Mouse (Mus musculus) heart, adult 2 months (tissue): Measurements from ENCODE around the gene Srf.

Experiments
- CTCF ChIP-seq: fragments of 200-600 bp; IDR thresholded peaks from 2 replicates; pipeline ENCODE4 v1.8.1; 2022; ENCODE audit warnings: antibody characterized with exemption, mild to moderate bottlenecking, moderate library complexity
- EP300 ChIP-seq: fragments of 200-500 bp; IDR thresholded peaks from 2 replicates; pipeline ENCODE4 v1.6.1; 2011; ENCODE audit warnings: low read depth, low read length, control low read depth; ENCODE audit not compliant: insufficient read depth

DNA sequence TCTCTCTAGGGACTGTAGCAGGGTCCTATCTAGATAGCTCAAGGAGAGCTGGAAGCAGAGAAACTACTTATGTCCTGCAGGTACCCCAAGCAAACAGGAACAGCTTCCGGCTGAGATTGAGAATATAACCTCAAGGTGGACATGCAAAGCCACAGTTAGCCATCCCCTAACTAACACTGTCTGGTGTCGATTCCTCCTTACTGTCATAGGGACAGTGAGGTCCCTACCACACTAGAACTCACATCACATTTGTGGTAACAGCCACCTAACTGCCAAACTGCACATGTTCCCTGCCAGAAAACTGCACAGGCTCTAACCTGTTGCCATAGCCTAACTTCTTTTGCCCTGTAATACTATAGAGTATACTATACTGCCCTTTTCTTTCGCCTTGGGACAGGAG, 2.0 kb downstream of the Srf start:
- TF ChIP-seq CTCF (no peak), EP300 (no peak)
